Mouse (Mus musculus) left cerebral cortex, postnatal 10 days (tissue): ENCODE results near the gene Ehmt1. TPM values are rescaled to one million over a fixed set of nuclear protein-coding genes. Genes with fewer than 3 reads are reported as not detected.
"Not testable (repeated sequence)": the region's sequence is repeated elsewhere in the genome, so short reads cannot be mapped to it uniquely, and the experiment has no call there.

ENCODE experiments used
- DNase-seq, 2 experiments: peaks; one replicate each; pipeline ENCODE4 v3.0.0; 2021 to 2022; ENCODE audit warnings: low spot score in 2 of 2, mixed read lengths in 1 of 2; ENCODE audit errors: extremely low spot score in 1 of 2
- intact Hi-C: fragments of 180-260 bp; cut with DNase I; formaldehyde crosslinking; loops from one replicate; pipeline ENCODE4 v1.15.1; 2025
- total RNA-seq, 2 experiments: library from RNA; stranded (reverse); gene quantifications; 2 replicates each; pipeline ENCODE4 v1.2.3; 2021

Ehmt1 gene
- total RNA-seq = 10 to 100 TPM; 59.4 to 76.6 TPM

GRCm38 (mm10) chr2:24918930-24919838, at the start of gene Ehmt1:
Gene Ehmt1 (minus strand): TSS chr2:24919614.
- intact Hi-C loops = no loop called here
- peak; percentile 89 to 96 for DNase-seq

- peak; percentile 88 to 91 for DNase-seq
- intact Hi-C loops = no loop called here
These were observed 43.0 kb upstream of the Ehmt1 start, which contains the start of gene Dph7 for GRCm38 (mm10) chr2:24962304-24963000. Gene Dph7 (plus strand): TSS chr2:24962400.

- intact Hi-C loops = no loop called here
- peak in 1 of 2 experiments; percentile 45 for DNase-seq
These were observed 41.5 kb upstream of the Ehmt1 start for GRCm38 (mm10) chr2:24960910-24961309.

GRCm38 (mm10) chr2:24952537-24953055, 33.2 kb upstream of the Ehmt1 start:
- intact Hi-C loops = no loop called here
- no peak for DNase-seq

- DNase-seq = no peak
- intact Hi-C loops = no loop called here
These were observed 30.7 kb upstream of the Ehmt1 start for GRCm38 (mm10) chr2:24950189-24950535.

GRCm38 (mm10) chr2:24949421-24950188, 30.2 kb upstream of the Ehmt1 start, which contains the start of gene Zmynd19:
Gene Zmynd19 (plus strand): TSS chr2:24949792.
- intact Hi-C loops = no loop called here

GRCm38 (mm10) chr2:24944304-24944703, 24.9 kb upstream of the Ehmt1 start:
- intact Hi-C loops, DNase-seq: not testable (repeated sequence)

More at GRCm38 (mm10) chr2:24949421-24950188, 30.2 kb upstream of the Ehmt1 start, which contains the start of gene Zmynd19:
- peak; percentile 96 to 99 for DNase-seq

GRCm38 (mm10) chr2:24942092-24942491, 22.7 kb upstream of the Ehmt1 start:
- no peak for DNase-seq
- intact Hi-C loops = no loop called here

GRCm38 (mm10) chr2:24935057-24935796, 15.8 kb upstream of the Ehmt1 start, which contains the start of gene Arrdc1:
Gene Arrdc1 (minus strand): TSS chr2:24935252.
- intact Hi-C loops = no loop called here
- peak; percentile 85 to 94 for DNase-seq

- intact Hi-C loops = no loop called here
These were observed 15.1 kb upstream of the Ehmt1 start for GRCm38 (mm10) chr2:24934441-24934963.

GRCm38 (mm10) chr2:24929593-24929992, 10.2 kb upstream of the Ehmt1 start:
- intact Hi-C loops = no loop called here
- no peak for DNase-seq

More at GRCm38 (mm10) chr2:24934441-24934963, 15.1 kb upstream of the Ehmt1 start:
- DNase-seq = no peak

- intact Hi-C loops = no loop called here
These were observed 9.7 kb upstream of the Ehmt1 start for GRCm38 (mm10) chr2:24929119-24929518.

GRCm38 (mm10) chr2:24927810-24928479, 8.5 kb upstream of the Ehmt1 start:
- peak in 1 of 2 experiments; percentile 45 for DNase-seq
- intact Hi-C loops = no loop called here

More at GRCm38 (mm10) chr2:24929119-24929518, 9.7 kb upstream of the Ehmt1 start:
- DNase-seq = no peak

GRCm38 (mm10) chr2:24926965-24927358, 7.5 kb upstream of the Ehmt1 start:
- no peak for DNase-seq
- intact Hi-C loops = no loop called here

- DNase-seq = no peak
- intact Hi-C loops = no loop called here
These were observed 7.0 kb upstream of the Ehmt1 start for GRCm38 (mm10) chr2:24926345-24926964.

- no peak for DNase-seq
- intact Hi-C loops = no loop called here
These were observed 5.9 kb upstream of the Ehmt1 start for GRCm38 (mm10) chr2:24925284-24925683.

- intact Hi-C loops = no loop called here
- DNase-seq = no peak
These were observed 4.1 kb upstream of the Ehmt1 start for GRCm38 (mm10) chr2:24923561-24923960.
